Mouse (Mus musculus): ENCODE measurements around the gene Plekha8.

DNA sequence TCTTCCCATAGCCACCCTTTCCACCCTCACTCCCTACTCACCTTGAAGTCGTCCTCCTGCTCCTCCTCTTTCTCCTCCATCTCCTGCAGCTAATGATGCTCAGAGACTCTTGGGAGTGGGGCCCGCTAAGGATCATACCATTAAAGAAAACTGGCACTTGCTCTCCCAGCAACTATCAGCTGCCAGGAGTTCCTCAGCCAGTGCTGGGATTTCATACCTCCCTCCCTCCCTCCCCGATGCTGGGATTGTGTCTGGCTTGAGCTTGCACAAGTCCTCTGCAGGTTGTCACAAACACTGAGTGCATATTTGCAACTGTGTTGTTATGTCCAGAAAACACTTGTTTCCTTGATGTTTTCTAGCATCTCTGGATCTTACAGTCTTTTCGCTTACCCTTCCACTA lies 2.3 kb downstream of the Plekha8 start, which contains the start of gene Fkbp14:
- TF ChIP-seq CTCF (IDR thresholded peaks at IDR 0.05; ENCODE audit: extremely low read depth, insufficient read depth, insufficient read length, insufficient replicate concordance), result no peak
- TF ChIP-seq POLR2A (IDR thresholded peaks at IDR 0.05; ENCODE audit: low read depth, low read length), result no peak

Data from spleen, adult 2 months (tissue).